Mouse (Mus musculus) layer of hippocampus, adult 8-10 months (tissue): ENCODE results near the gene Serpinc1. TPM values are rescaled to one million over a fixed set of nuclear protein-coding genes. Genes with fewer than 3 reads are reported as not detected.
"Not testable (repeated sequence)": the region's sequence is repeated elsewhere in the genome, so short reads cannot be mapped to it uniquely, and the experiment has no call there.

Source experiments
- DNase-seq, 2 experiments: peaks; one replicate each; pipeline ENCODE4 v3.0.0; 2022; ENCODE audit warnings: low spot score in 2 of 2
- total RNA-seq, 4 experiments: library from RNA; stranded (reverse); gene quantifications; 2 replicates each; pipeline ENCODE4 v1.2.4; 2022

The Serpinc1 gene
- total RNA-seq, 4 experiments from 2014 or later = 0.10 to 0.27 (median 0.20) TPM; not detected in 1

DNA sequence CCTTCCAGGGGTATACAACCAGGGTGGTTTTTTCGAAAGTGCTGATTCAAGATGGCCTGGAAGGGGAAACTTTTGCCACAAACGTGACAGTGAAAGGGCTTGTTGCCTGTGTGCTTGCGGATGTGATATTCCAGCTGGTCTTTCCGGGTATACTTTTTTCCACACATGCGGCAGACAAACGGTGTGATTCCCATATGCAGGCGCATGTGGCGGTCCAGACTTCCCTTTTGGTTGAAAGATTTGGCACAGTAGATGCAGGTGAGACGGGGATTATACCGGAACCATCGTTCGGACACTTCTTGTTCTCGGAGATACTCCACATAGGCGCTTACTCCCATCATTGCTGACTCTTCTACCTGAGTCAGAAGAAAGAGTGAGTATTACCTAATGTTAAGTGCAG lies 41.7 kb downstream of the Serpinc1 start:
- no peak for DNase-seq

DNA sequence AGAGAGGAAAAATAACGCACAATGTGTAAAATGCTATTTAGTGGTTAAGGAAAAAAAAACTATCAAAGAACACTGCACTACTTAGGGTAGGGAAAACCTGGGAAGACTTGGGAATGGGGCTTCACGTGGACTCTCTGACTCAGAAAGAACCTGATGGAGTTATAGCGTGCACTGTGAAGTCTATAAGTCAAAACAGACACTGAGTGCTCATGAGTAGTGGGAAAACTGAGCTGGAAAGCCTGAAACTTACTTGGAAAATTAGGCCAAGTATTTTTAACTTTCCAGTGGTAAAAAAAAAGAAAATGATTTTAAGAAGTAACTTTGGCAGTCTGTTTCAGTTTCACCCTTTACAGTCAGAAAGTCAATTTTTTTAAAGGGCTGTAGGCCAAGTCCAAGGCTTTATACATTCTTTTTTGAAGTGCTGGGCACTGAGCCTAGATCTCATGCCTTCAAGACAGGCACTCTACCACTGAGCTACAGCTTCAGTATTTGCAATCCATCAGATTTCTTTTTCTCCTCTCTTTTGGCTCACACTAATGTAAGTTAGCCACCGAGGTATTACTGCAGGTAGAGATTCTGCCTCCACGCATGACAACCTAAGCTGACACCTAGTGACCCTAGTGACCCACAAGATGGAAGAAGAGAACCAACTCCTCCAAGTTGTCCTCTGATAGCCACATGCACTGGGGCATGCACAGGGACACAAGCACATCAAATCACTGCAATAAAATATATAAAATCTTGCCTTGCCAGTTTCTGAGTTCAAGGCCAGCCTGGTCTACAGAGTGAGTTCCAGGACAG lies 47.2 kb downstream of the Serpinc1 start:
- no peak for DNase-seq

- DNase-seq = no peak
Observed at GRCm38 (mm10) chr1:161027196-161027595, 48.8 kb downstream of the Serpinc1 start.

GRCm38 (mm10) chr1:161028427-161028826 lies 50.0 kb downstream of the Serpinc1 start:
- DNase-seq = not testable (repeated sequence)

- no peak for DNase-seq
Observed at GRCm38 (mm10) chr1:161030058-161030457, 51.7 kb downstream of the Serpinc1 start.

DNA sequence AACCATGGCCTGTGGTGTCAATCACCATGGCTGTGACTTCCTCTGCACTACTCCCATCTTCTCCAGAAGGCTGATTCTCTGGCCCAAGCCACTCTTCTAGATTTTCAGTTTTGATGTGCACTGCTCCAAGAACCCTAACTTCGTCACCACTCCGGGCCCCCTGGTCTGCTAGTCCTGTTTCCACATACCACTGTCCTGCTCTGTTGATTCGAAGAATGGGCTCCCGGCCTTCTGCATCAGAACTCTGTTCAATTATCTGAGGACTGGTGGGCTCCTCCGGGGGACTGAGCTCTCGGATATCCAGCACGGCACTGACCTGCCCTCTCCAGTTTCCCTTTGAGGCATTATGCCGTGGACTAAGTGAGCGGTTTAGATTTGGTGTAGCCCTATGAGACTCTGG lies 53.5 kb downstream of the Serpinc1 start:
- DNase-seq = no peak

GRCm38 (mm10) chr1:161032345-161032744 lies 54.0 kb downstream of the Serpinc1 start:
- DNase-seq = no peak

DNA sequence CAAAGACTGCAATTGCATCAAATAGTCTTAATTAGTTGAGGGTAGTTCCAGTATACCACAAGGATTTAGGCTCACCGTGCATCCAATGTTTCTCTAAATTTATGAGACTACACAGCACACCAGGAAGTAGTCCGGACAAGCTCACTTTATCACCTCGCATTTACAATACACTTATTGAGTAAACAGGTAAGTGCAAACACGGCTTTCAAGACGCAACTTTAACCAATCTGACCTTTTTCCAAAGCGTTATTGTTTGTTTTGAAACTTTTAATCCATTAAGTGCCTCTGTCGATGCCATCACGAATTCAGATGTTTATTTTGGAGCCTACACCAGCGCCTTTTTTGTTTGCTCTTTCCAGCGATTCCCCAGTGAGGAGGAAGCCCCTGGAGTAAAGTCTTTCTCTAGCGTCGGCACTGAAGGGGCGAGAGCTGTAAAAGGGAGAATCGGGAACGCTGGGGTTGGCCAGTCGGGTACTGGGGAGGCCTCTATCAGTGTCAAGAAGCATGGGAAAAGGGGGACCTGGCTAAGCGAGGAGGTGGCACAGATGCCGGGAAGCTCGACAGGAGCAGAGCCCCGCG lies 55.6 kb downstream of the Serpinc1 start:
- DNase-seq = no peak

- DNase-seq = peak; percentile 97 to 98
Observed at GRCm38 (mm10) chr1:161034435-161035280, 56.3 kb downstream of the Serpinc1 start, which contains the start of gene Zbtb37. Gene Zbtb37 (minus strand): TSS chr1:161034849.

DNA sequence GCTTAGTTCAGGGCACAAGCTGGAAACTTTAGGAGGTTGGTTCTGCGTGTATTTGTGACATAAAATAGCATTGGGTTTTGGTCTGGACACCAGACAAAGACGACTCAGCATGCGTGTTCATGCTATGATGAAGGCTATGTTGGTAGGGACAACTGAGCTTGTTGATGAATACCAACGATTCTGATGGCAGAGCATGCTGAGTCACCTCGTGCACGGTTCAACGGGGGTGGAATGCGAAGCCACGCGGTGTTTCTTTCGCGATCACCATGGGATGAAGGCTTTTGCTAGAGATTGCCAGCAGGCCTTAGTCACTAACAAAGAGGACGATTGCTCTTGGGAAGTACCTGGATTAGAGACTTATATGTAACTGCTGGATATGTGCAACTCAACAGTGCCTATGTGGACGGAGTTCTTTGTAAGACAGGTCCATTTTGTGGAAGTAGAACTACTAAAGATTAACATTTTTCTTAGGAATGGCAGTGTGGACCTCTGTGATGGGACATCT lies 56.9 kb downstream of the Serpinc1 start:
- DNase-seq = peak in 1 of 2 experiments; percentile 55

- DNase-seq = no peak
Observed at GRCm38 (mm10) chr1:161035786-161036404, 57.5 kb downstream of the Serpinc1 start.

GRCm38 (mm10) chr1:161036411-161036841 lies 58.0 kb downstream of the Serpinc1 start:
- no peak for DNase-seq

GRCm38 (mm10) chr1:161037026-161037425 lies 58.6 kb downstream of the Serpinc1 start:
- DNase-seq = no peak

- DNase-seq = no peak
Observed at GRCm38 (mm10) chr1:161037599-161037998, 59.2 kb downstream of the Serpinc1 start.

- DNase-seq = no peak
Observed at GRCm38 (mm10) chr1:161038004-161038403, 59.6 kb downstream of the Serpinc1 start.

DNA sequence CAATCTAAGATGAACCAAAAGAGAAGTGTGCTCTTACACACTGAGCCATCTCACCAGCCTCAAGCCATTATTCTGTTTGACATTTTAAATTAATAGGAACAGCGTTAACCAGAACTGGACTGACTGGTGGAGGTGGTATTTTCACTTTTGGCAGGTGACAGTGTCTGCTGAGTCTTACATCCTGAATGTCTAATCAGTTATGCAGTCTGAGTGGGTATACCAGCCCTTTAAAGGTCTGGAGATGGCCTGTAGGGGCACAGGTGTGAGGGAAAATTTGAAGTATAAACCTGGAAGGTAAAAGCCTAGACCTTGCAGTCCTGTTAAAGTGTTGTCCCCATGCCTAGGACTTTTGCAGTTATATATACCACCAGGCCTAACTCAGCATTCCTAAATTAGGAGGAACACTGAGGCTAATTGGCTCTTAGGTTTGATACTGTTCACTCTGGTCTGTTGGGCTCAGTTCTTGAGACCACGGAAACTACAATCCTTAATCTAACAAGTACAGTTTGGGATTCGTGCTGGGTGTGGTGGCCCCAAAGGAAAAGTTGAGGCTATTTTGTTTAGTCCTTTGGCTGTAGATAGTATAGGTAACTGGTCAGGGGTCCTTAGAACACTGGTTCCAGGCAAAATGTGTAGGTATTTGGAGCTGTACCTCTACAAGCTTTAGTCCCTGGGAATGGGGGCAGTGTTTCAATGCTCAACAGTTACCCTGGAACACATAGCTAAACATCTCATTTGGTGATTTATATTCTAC lies 60.8 kb downstream of the Serpinc1 start:
- no peak for DNase-seq

GRCm38 (mm10) chr1:161039741-161040425 lies 61.5 kb downstream of the Serpinc1 start:
- DNase-seq = peak in 1 of 2 experiments; percentile 11

DNA sequence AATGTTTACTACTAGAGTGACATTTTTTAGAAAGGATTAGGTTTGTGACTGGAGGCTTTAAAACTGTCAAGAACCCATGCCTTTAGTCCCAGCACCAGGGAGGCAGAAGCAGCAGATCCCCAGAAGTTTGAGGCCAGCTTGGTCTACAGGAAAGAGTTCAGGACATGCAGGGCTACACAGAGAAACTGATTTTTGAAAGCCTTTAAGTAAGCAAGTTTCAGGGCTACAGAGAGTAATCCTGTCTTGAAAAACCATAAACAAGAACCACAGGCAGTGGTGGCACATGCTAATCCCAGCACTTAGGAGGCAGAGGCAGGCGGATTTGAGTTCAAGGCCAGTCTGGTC lies 62.0 kb downstream of the Serpinc1 start:
- no peak for DNase-seq

DNA sequence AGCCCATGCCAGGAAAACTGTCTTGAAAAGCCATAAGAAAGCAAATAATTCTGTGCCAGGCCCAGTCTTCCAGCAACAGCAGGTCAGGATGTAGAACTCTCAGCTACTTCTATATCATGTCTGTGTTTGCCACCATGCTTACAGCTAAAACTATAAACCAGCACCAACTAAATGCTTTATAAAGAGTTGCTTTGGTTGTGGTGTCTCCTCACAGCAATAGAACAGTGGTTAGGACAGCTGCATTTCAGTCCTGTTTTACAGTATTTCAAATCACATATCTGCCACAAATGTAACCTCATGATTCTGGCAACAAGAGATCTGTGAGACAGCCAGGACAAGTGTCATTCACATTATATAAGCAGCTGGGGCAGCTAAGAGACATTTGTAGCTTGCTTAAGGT lies 62.5 kb downstream of the Serpinc1 start:
- DNase-seq = no peak
